Mouse (Mus musculus) cerebellum, adult 8-10 months (tissue): ENCODE results near the gene Ugt1a7c.

Experiments used
- DNase-seq: peaks from one replicate; pipeline ENCODE4 v3.0.0; 2022

Ugt1a7c gene

GRCm38 (mm10) chr1:88245881-88246280 is 151.0 kb downstream of the Ugt1a7c start:
- DNase-seq: no peak

- DNase-seq: no peak
Observed at GRCm38 (mm10) chr1:88246386-88246785, 151.5 kb downstream of the Ugt1a7c start.

GRCm38 (mm10) chr1:88247660-88248059 is 152.8 kb downstream of the Ugt1a7c start:
- no peak for DNase-seq

GRCm38 (mm10) chr1:88248658-88249057 is 153.8 kb downstream of the Ugt1a7c start:
- no peak for DNase-seq

- no peak for DNase-seq
Observed at GRCm38 (mm10) chr1:88249596-88249995, 154.7 kb downstream of the Ugt1a7c start.

- no peak for DNase-seq
Observed at GRCm38 (mm10) chr1:88250023-88250422, 155.2 kb downstream of the Ugt1a7c start.

- DNase-seq: no peak
Observed at GRCm38 (mm10) chr1:88253106-88253505, 158.2 kb downstream of the Ugt1a7c start.

- no peak for DNase-seq
Observed at GRCm38 (mm10) chr1:88253540-88253939, 158.7 kb downstream of the Ugt1a7c start.

- no peak for DNase-seq
Observed at GRCm38 (mm10) chr1:88254793-88255465, 160.1 kb downstream of the Ugt1a7c start.

- DNase-seq: no peak
Observed at GRCm38 (mm10) chr1:88255466-88255857, 160.6 kb downstream of the Ugt1a7c start.

- no peak for DNase-seq
Observed at GRCm38 (mm10) chr1:88255989-88256754, 161.3 kb downstream of the Ugt1a7c start.

- no peak for DNase-seq
Observed at GRCm38 (mm10) chr1:88256886-88257663, 162.2 kb downstream of the Ugt1a7c start.

GRCm38 (mm10) chr1:88257681-88258080 is 162.8 kb downstream of the Ugt1a7c start:
- DNase-seq: no peak

- DNase-seq: no peak
Observed at GRCm38 (mm10) chr1:88258361-88258760, 163.5 kb downstream of the Ugt1a7c start.

GRCm38 (mm10) chr1:88258881-88259642 is 164.2 kb downstream of the Ugt1a7c start:
- no peak for DNase-seq

GRCm38 (mm10) chr1:88259643-88260024 is 164.8 kb downstream of the Ugt1a7c start:
- DNase-seq: no peak

- DNase-seq: no peak
Observed at GRCm38 (mm10) chr1:88260114-88260513, 165.3 kb downstream of the Ugt1a7c start.

- no peak for DNase-seq
Observed at GRCm38 (mm10) chr1:88260604-88261377, 165.9 kb downstream of the Ugt1a7c start.

GRCm38 (mm10) chr1:88261706-88262105 is 166.8 kb downstream of the Ugt1a7c start:
- no peak for DNase-seq

GRCm38 (mm10) chr1:88262255-88262654 is 167.4 kb downstream of the Ugt1a7c start:
- DNase-seq: no peak

- DNase-seq: no peak
Observed at GRCm38 (mm10) chr1:88262961-88263360, 168.1 kb downstream of the Ugt1a7c start.

GRCm38 (mm10) chr1:88263778-88264177 is 168.9 kb downstream of the Ugt1a7c start:
- no peak for DNase-seq
